14 mouse cellular contexts compared by ENCODE assay signal in the genomic region with DNA sequence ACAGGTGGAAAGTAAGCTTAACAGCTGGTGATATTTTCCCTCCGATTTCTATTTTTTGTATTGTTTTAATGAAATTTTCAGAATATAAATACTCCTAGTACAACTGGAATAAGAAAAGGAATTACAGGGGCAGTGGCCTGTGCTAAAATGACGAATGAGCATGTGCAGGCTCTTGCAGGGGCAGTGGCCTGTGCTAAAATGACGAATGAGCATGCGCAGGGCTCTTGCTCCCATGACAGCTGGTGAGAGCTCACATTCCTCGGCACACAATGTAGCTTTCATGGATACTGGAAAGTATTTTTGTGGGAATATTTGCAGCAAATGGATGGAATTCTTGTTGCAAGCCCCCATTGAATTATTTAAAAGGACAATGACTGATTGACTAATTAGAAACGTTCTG. TPM values are rescaled to one million over a fixed set of nuclear protein-coding genes. Genes with fewer than 3 reads are reported as not detected.
DNase-seq lines count a peak whose midpoint lies in the region; ATAC-seq lines count a peak whose summit lies in the region.
"Had no signal": no experiment of that assay in that cellular context is flagged by ENCODE, and none has a peak within 500 bp of the region (broad histone marks: within the 10 kb centered on the region; RNA-seq: fewer than 3 reads in every experiment).

No protein-coding gene starts in this region.

- no peaks in the 10 kb centered on the region for H3K36me3 ChIP-seq in embryonic facial prominence, embryonic 11.5 days (replicated peaks; ENCODE audit: control insufficient read depth, insufficient read depth, low read depth, low read length)
- H3K36me3 ChIP-seq in embryonic facial prominence, embryonic 10.5 days (replicated peaks) = peaks cover 8% of the 10 kb centered on the region
- H3K36me3 ChIP-seq in embryonic facial prominence, embryonic 15.5 days = no peaks in the 10 kb centered on the region

- no peak for ATAC-seq in embryonic facial prominence, embryonic 11.5 days (replicated peaks; ENCODE audit: insufficient number of reproducible peaks, low FRiP score, low TSS enrichment, low read depth)
- no peak for ATAC-seq in embryonic facial prominence, embryonic 15.5 days (ENCODE audit: insufficient number of reproducible peaks, low FRiP score, low TSS enrichment, low read depth)

- no peak overlapping the region for H3K9ac ChIP-seq in embryonic facial prominence, embryonic 11.5 days (replicated peaks; ENCODE audit: low read length)
- H3K9ac ChIP-seq in embryonic facial prominence, embryonic 15.5 days = no peak overlapping the region

- no peaks in the 10 kb centered on the region for H3K9me3 ChIP-seq in embryonic facial prominence, embryonic 11.5 days (replicated peaks; ENCODE audit: control insufficient read depth, low read length)
- no peaks in the 10 kb centered on the region for H3K9me3 ChIP-seq in embryonic facial prominence, embryonic 10.5 days
- no peaks in the 10 kb centered on the region for H3K9me3 ChIP-seq in embryonic facial prominence, embryonic 15.5 days (replicated peaks)

- H3K4me3 ChIP-seq in embryonic facial prominence, embryonic 11.5 days (ENCODE audit: low read depth, low read length) = no peak overlapping the region
- H3K4me3 ChIP-seq in embryonic facial prominence, embryonic 10.5 days = no peak overlapping the region
- no peak overlapping the region for H3K4me3 ChIP-seq in embryonic facial prominence, embryonic 15.5 days (replicated peaks)

- H3K27me3 ChIP-seq in embryonic facial prominence, embryonic 11.5 days (ENCODE audit: control insufficient read depth, insufficient read depth, low read length) = no peaks in the 10 kb centered on the region
- H3K27me3 ChIP-seq in embryonic facial prominence, embryonic 10.5 days (replicated peaks; ENCODE audit: low read depth, poor library complexity, severe bottlenecking) = no peaks in the 10 kb centered on the region
- H3K27me3 ChIP-seq in embryonic facial prominence, embryonic 15.5 days = no peaks in the 10 kb centered on the region

- no peak overlapping the region for H3K27ac ChIP-seq in embryonic facial prominence, embryonic 11.5 days (replicated peaks; ENCODE audit: low read depth, low read length)
- H3K27ac ChIP-seq in embryonic facial prominence, embryonic 10.5 days (replicated peaks) = no peak overlapping the region
- peak overlapping the region; percentile 52; the same call in 1 of the 2 replicates for H3K27ac ChIP-seq in embryonic facial prominence, embryonic 15.5 days (replicated peaks)

- WGBS in embryonic facial prominence, embryonic 11.5 days = 61% methylated on average over 6 of the region's 6 CpGs
- 67% methylated on average over 6 of the region's 6 CpGs for WGBS in embryonic facial prominence, embryonic 10.5 days
- WGBS in embryonic facial prominence, embryonic 15.5 days = 40% methylated on average over 6 of the region's 6 CpGs

- no peaks in the 10 kb centered on the region for H3K4me1 ChIP-seq in embryonic facial prominence, embryonic 11.5 days (ENCODE audit: control insufficient read depth, insufficient read depth, low read length)
- H3K4me1 ChIP-seq in embryonic facial prominence, embryonic 10.5 days = 0 out of 2 replicates have a peak, but pooled peaks cover 3% of the 10 kb centered on the region
- H3K4me1 ChIP-seq in embryonic facial prominence, embryonic 15.5 days = no peaks in the 10 kb centered on the region

- peak; percentile 20 for DNase-seq in embryonic facial prominence, embryonic 11.5 days (ENCODE audit: low spot score)
- DNase-seq in embryonic facial prominence, embryonic 10.5 days (ENCODE audit: low spot score) = no peak
- peak; percentile 43 for DNase-seq in lung, postnatal 10 days
- no peak for DNase-seq in lung, adult 18-20 months
- peak; percentile 81 for DNase-seq in mesoderm, embryonic 11.5 days (ENCODE audit: low read depth, low spot score)
- no peak for DNase-seq in urinary bladder, adult 2 months (ENCODE audit: low spot score)
- no peak for DNase-seq in right cerebral cortex, adult 2 months (ENCODE audit: low spot score in 2 of 2)
- DNase-seq: adrenal gland, postnatal 14 days; cerebellum, adult 11-12 months; heart, postnatal 10 days; kidney, adult 2 months; layer of hippocampus, postnatal 36 days had no signal

- no peak overlapping the region for H3K4me2 ChIP-seq in embryonic facial prominence, embryonic 11.5 days (ENCODE audit: low read depth, low read length)
- no peak overlapping the region for H3K4me2 ChIP-seq in embryonic facial prominence, embryonic 15.5 days (replicated peaks)
- H3K4me2 ChIP-seq: liver, embryonic 11.5 days had no signal

RNA-seq across cellular contexts. Expression of a gene that starts 46.5 kb away (rescaled TPM):
- 24.8 and 28.6 TPM in 2 replicates for polyA plus RNA-seq in embryonic facial prominence, embryonic 11.5 days (2014; fragmentation: Nextera tagmentation; extraction: Ambion mirVana)
- 17.0 and 18.2 TPM in 2 replicates for polyA plus RNA-seq in embryonic facial prominence, embryonic 10.5 days (2016; fragmentation: Nextera tagmentation; extraction: Ambion mirVana)
- polyA plus RNA-seq in embryonic facial prominence, embryonic 15.5 days (2015; fragmentation: Nextera tagmentation; extraction: Ambion mirVana) = 18.8 and 22.3 TPM in 2 replicates
- polyA plus RNA-seq in urinary bladder, adult 2 months (2012; rRNA removed) = 30.8 and 35.7 TPM in 2 replicates

Comparison
In these comparisons a context has a peak if more than half of its experiments do, and no peak if none do; other contexts are left out.
1. DNase-seq: peak in embryonic facial prominence, embryonic 11.5 days (single experiment), lung, postnatal 10 days (single experiment) and mesoderm, embryonic 11.5 days (single experiment); none in embryonic facial prominence, embryonic 10.5 days (single experiment), lung, adult 18-20 months (0 of 2), urinary bladder, adult 2 months (single experiment) and right cerebral cortex, adult 2 months (0 of 2).